Mouse (Mus musculus) G1E (cell line): ENCODE measurements around the gene Fads6.

Experiments
- CTCF ChIP-seq: IDR thresholded peaks from 2 replicates; pipeline ENCODE4 v1.5.1; 2012; ENCODE audit warnings: low read depth, low read length, inconsistent platforms, mixed read lengths
- GATA1 ChIP-seq: IDR thresholded peaks from 2 replicates; pipeline ENCODE4 v1.6.1; 2012; ENCODE audit warnings: borderline replicate concordance, low read length, inconsistent platforms, mixed read lengths

- TF ChIP-seq CTCF (no peak), GATA1 (no peak)
Observed at GRCm38 (mm10) chr11:115241402-115241801, 56.1 kb downstream of the Fads6 start.
